Mouse (Mus musculus) limb, embryonic 15.5 days (tissue): ENCODE results near the gene Siae. TPM values are rescaled to one million over a fixed set of nuclear protein-coding genes. Genes with fewer than 3 reads are reported as not detected.

Experiments
- ATAC-seq: fragments of 200-750 bp; cut with Nextera tagmentation; 2 replicates; pipeline ENCODE4 v1.8.0; 2017; ENCODE audit warnings: low read depth, moderate TSS enrichment; ENCODE audit not compliant: insufficient number of reproducible peaks, low FRiP score, low TSS enrichment
- H3K27ac ChIP-seq: fragments of 300-500 bp; sonication (generic); 2 replicates; pipeline ENCODE4 v1.5.1; 2015; ENCODE audit warnings: moderate library complexity, mild to moderate bottlenecking, inconsistent platforms
- H3K27me3 ChIP-seq: fragments of 300-500 bp; sonication (generic); 2 replicates; pipeline ENCODE4 v1.6.1; 2015; ENCODE audit warnings: inconsistent platforms
- H3K36me3 ChIP-seq: fragments of 300-500 bp; sonication (generic); 2 replicates; pipeline ENCODE4 v1.6.1; 2015; ENCODE audit warnings: inconsistent platforms
- H3K4me1 ChIP-seq: fragments of 300-500 bp; sonication (generic); 2 replicates; pipeline ENCODE4 v1.6.1; 2015; ENCODE audit warnings: inconsistent platforms
- H3K4me2 ChIP-seq: fragments of 300-500 bp; sonication (generic); 2 replicates; pipeline ENCODE4 v1.6.1; 2015; ENCODE audit warnings: mild to moderate bottlenecking, inconsistent platforms
- H3K4me3 ChIP-seq: fragments of 300-500 bp; sonication (generic); 2 replicates; pipeline ENCODE4 v1.5.1; 2015; ENCODE audit warnings: mild to moderate bottlenecking, inconsistent platforms
- H3K9ac ChIP-seq: fragments of 300-500 bp; sonication (generic); 2 replicates; pipeline ENCODE4 v1.6.1; 2015; ENCODE audit warnings: inconsistent platforms
- H3K9me3 ChIP-seq: fragments of 300-500 bp; sonication (generic); 2 replicates; pipeline ENCODE4 v1.6.1; 2016; ENCODE audit warnings: inconsistent platforms
- WGBS: fragments of 180-500 bp; shearing (Covaris S2); methylation state at CpG from one replicate; pipeline ENCODE4 v1.1.7; 2015; 5-methylcytosine and 5-hydroxymethylcytosine counted together
- polyA plus RNA-seq: library from polyadenylated mRNA; unstranded; fragments of >200 nt; fragmentation: Nextera tagmentation; extraction: Ambion mirVana; gene quantifications from 2 replicates; pipeline ENCODE4 v1.2.1, GENCODE M21; 2015

Siae gene
- polyA plus RNA-seq, 1 experiment from 2014 or later, result 9.9 TPM

DNA sequence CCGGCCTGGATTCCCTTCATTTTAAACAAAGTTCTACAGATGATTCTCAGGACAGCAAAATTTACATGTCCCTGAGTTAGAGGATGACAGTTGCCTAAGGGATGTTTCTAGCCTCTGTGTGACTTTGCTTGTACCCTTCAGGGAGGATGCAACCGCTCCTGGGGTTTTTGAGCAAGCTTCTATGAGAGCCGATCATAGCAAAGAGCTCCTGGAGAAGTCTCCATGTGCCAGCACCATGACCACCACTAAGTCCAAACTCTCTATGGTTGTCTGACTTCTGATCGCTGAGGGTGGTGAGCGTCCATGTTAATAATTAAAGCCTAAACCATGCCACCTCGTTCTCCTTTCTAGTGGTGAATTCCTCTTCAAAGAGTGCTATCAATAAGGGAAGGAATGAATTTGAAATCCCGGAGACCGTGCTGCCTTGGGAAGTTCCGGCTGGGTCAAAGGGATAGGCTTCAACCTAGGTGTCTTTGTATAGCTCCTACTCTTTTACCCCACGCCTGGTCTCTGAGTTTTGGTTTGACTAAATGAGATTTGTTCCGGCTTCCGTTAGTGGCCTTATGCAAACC, 11.5 kb upstream of the Siae start:
- ATAC-seq, result no peak
- H3K27ac ChIP-seq, result no peak overlapping the region
- WGBS, result 36% methylated on average over 12 of the region's 12 CpGs
- no peaks in the 10 kb centered on the region for H3K36me3 ChIP-seq
- peak overlapping the region; percentile 27 for H3K4me3 ChIP-seq
- H3K4me1 ChIP-seq, result peaks cover 22% of the 10 kb centered on the region
- H3K9ac ChIP-seq, result no peak overlapping the region
- H3K9me3 ChIP-seq, result no peaks in the 10 kb centered on the region
- H3K4me2 ChIP-seq, result peak overlapping the region; percentile 47
- peaks cover 49% of the 10 kb centered on the region for H3K27me3 ChIP-seq

DNA sequence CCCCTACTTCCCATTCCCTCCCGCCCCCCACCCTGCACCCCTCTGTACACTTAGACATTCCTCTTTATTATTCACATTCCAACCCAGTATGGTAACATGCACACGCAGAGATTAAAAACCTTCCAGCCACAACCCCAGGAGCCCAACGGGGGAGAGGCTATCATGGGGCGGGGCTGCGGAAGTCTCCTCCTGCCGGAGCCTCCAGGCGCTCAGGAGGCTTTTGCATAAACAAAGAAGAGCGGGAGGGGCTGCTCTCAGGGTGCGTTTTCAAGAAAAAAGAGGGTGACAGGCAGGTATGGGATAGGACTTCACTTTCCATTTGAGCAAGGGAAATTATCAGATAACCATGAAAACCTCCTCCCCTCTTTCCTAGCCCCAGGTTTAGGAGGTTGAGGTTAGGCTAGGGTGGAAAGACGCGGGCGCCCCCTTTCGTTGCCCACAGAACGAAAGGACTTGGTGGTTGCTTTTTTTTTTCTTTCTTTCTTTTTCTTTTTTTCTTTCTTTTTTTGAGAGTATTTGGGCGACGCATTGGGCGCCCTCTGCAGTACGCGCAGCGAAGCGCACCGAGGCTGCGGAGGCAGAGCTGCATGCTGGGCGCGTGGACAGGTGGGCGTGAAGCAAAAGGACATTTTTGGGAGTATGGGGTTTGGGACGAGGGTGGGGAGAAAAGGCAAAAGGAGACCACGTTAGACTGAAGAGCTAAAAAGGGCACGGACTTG, 10.9 kb upstream of the Siae start:
- H3K4me1 ChIP-seq, result peaks cover 18% of the 10 kb centered on the region
- WGBS, result 1% methylated on average over 29 of the region's 29 CpGs
- H3K9ac ChIP-seq, result no peak overlapping the region
- H3K27ac ChIP-seq, result no peak overlapping the region
- peaks cover 49% of the 10 kb centered on the region for H3K27me3 ChIP-seq
- no peaks in the 10 kb centered on the region for H3K9me3 ChIP-seq
- no peaks in the 10 kb centered on the region for H3K36me3 ChIP-seq
- peak overlapping the region; percentile 27 for H3K4me3 ChIP-seq
- peak overlapping the region; percentile 47 for H3K4me2 ChIP-seq
- ATAC-seq, result no peak

- Histone ChIP-seq H3K27me3 (peaks cover 53% of the 10 kb centered on the region), H3K27ac (no peak overlapping the region), H3K9ac (no peak overlapping the region), H3K4me3 (peak overlapping the region; percentile 27), H3K36me3 (no peaks in the 10 kb centered on the region), H3K4me1 (peaks cover 18% of the 10 kb centered on the region), H3K4me2 (peak overlapping the region; percentile 47), H3K9me3 (no peaks in the 10 kb centered on the region)
- WGBS, result 11% methylated on average over 15 of the region's 17 CpGs
- no peak for ATAC-seq
Measured at GRCm38 (mm10) chr9:37545166-37545610, 10.3 kb upstream of the Siae start.

GRCm38 (mm10) chr9:37545847-37546452, 9.5 kb upstream of the Siae start:
- Histone ChIP-seq H3K4me2 (no peak overlapping the region), H3K4me1 (peaks cover 18% of the 10 kb centered on the region), H3K9me3 (no peaks in the 10 kb centered on the region), H3K27me3 (peaks cover 58% of the 10 kb centered on the region), H3K4me3 (no peak overlapping the region), H3K36me3 (no peaks in the 10 kb centered on the region), H3K9ac (no peak overlapping the region), H3K27ac (no peak overlapping the region)
- ATAC-seq, result no peak
- WGBS, result 21% methylated on average over 27 of the region's 27 CpGs

DNA sequence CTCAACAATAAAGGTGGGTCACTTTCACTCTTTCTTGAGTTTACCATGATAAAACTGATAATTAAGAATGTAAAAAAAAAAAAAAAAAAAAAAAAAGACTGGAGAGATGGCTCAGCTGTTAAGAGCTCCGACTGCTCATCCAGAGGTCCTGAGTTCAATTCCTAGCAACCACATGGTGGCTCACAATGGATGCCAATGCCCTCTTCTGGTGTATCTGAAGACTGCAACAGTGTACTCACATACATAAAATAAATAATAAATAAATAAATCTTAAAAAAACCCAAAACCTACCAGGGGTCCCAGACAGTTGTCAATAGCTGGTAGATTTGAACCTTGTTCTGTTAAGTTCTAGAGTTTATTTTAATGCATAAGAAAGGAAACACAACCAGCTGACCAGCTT, 8.6 kb upstream of the Siae start:
- H3K27me3 ChIP-seq, result peaks cover 66% of the 10 kb centered on the region
- 95% methylated on average over 1 of the region's 1 CpGs for WGBS

DNA sequence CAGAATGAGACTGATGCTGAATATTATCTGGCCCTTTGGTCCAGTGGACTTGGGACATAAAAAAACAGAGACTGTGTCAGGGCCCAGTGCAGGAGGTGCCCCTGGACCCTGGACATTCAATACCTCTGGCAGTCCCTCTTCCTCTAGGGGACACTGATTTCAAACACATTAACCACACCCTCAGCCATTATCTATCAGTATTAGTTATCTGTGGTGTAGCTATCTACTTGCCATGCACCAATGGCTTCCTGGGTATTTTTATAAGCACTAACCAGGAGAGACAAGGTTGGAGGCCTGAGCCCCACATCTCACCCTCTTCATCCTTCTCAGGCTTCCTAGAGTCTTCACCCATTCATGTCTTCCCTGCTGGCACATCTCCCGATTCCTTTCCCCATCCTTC, 5.1 kb upstream of the Siae start:
- ATAC-seq, result no peak
- Histone ChIP-seq H3K4me3 (no peak overlapping the region), H3K9me3 (no peaks in the 10 kb centered on the region), H3K27ac (no peak overlapping the region), H3K36me3 (no peaks in the 10 kb centered on the region), H3K9ac (no peak overlapping the region), H3K4me2 (no peak overlapping the region), H3K27me3 (peaks cover 84% of the 10 kb centered on the region), H3K4me1 (peaks cover 23% of the 10 kb centered on the region)
- 53% methylated on average over 1 of the region's 1 CpGs for WGBS

More for the DNA sequence above, 8.6 kb upstream of the Siae start:
- Histone ChIP-seq H3K4me3 (no peak overlapping the region), H3K4me1 (peaks cover 22% of the 10 kb centered on the region), H3K36me3 (no peaks in the 10 kb centered on the region), H3K9me3 (no peaks in the 10 kb centered on the region), H3K27ac (no peak overlapping the region), H3K9ac (no peak overlapping the region), H3K4me2 (no peak overlapping the region)
- no peak for ATAC-seq

DNA sequence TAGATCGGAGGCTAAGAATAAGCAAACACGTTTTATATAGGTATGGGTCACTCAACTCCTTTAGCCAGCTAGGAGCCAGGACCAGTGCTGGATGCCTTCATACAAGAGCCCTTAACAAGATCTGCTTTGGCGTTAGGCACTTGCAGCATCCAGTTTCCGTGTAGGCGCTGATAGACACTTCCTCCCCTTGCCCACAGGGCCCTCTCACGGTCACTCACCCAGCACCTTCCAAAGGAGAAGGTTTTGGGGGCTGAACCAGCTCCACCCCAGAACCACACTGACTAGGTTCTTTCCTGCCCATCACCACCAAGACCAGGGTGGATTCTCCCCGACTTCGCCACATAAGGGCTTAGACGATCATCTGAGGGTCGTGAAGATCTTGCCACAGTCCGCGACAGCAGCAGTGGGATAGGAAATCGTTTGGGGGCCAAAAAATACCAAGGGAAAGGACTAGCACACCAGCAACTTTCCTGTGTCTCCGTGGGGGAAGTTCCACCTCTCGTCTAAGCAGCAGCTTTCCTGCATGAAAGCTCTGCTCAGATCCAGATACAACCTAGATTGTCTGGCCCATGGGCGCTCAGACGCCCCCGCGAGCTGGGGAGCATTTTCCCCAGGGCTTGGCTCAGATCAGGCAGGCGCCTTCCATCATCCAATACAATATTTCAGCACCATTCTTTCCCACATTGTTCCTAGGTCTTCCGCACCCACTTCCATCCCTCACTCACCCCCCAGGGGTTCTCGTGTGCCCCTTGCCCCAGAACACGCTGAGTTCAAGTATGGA, 3.6 kb upstream of the Siae start:
- no peak for ATAC-seq
- Histone ChIP-seq H3K9me3 (no peaks in the 10 kb centered on the region), H3K9ac (peak overlapping the region; percentile 21), H3K4me1 (peaks cover 21% of the 10 kb centered on the region), H3K27ac (no peak overlapping the region), H3K36me3 (no peaks in the 10 kb centered on the region), H3K4me2 (peak overlapping the region; percentile 92), H3K27me3 (peaks cover 71% of the 10 kb centered on the region), H3K4me3 (peak overlapping the region; percentile 43)
- 4% methylated on average over 23 of the region's 23 CpGs for WGBS

DNA sequence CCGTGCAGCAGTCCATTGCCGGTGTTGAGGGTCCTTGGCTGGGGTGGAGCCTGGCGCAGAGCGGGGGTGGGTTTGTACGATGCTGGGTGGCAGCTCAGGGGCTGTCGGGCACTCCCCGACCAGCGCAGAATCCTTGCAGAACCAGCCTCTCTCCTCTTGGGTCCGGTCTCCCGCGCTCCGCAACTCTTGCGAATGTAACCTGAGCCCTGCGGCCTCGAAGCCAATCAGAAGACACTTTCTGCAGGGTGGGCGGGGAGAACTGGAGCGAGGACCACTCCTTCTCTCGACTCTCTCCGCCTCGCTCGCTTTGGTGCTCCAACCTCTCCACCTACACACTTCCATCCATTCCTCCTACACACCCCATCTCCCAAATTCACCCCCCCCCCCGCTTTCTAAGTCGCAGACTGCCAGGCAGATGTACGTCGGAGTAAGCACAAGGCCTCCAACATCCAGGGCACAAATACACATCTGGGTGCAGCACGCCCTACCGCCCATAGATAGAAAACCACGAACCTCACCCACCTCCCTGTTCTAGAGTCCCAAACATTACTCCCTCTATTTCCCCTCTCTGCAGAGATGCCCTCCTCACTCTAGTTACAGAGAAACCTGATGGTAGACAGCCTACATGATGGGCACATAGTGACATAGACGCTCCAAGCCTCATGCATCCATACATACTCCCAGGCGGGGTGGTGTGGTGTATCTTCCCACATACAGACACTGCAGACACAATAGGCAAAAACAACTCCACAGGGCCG, 2.8 kb upstream of the Siae start, which contains the start of gene Nrgn:
Nrgn (minus strand) TSS at position 369 of the 758 bp plus-strand sequence.
- H3K4me3 ChIP-seq, result peak within 1 kb of the TSS; percentile 43
- peaks cover 64% of the 10 kb centered on the region for H3K27me3 ChIP-seq
- H3K4me2 ChIP-seq, result peak within 1 kb of the TSS; percentile 92
- H3K9me3 ChIP-seq, result no peaks in the 10 kb centered on the region
- no peaks in the 10 kb centered on the region for H3K36me3 ChIP-seq
- peak within 1 kb of the TSS; percentile 21 for H3K9ac ChIP-seq
- ATAC-seq, result peak; percentile 85
- peaks cover 21% of the 10 kb centered on the region for H3K4me1 ChIP-seq
- no peak within 1 kb of the TSS for H3K27ac ChIP-seq
- WGBS, result 5% methylated on average over 31 of the region's 31 CpGs

GRCm38 (mm10) chr9:37554279-37554678, 1.2 kb upstream of the Siae start:
- no peaks in the 10 kb centered on the region for H3K9me3 ChIP-seq
- H3K4me2 ChIP-seq, result no peak overlapping the region
- H3K27me3 ChIP-seq, result peaks cover 52% of the 10 kb centered on the region
- H3K36me3 ChIP-seq, result no peaks in the 10 kb centered on the region
- 83% methylated on average over 1 of the region's 1 CpGs for WGBS
- H3K4me3 ChIP-seq, result no peak overlapping the region
- ATAC-seq, result no peak
- H3K9ac ChIP-seq, result no peak overlapping the region
- peaks cover 21% of the 10 kb centered on the region for H3K4me1 ChIP-seq
- H3K27ac ChIP-seq, result no peak overlapping the region

- Histone ChIP-seq H3K36me3 (no peaks in the 10 kb centered on the region), H3K9me3 (no peaks in the 10 kb centered on the region), H3K4me3 (no peak overlapping the region), H3K27ac (no peak overlapping the region), H3K4me1 (peaks cover 21% of the 10 kb centered on the region), H3K4me2 (no peak overlapping the region), H3K27me3 (peaks cover 32% of the 10 kb centered on the region), H3K9ac (no peak overlapping the region)
- ATAC-seq, result no peak
- WGBS, result 66% methylated on average over 3 of the region's 3 CpGs
Measured at GRCm38 (mm10) chr9:37556366-37556765, 868 bp downstream of the Siae start.

DNA sequence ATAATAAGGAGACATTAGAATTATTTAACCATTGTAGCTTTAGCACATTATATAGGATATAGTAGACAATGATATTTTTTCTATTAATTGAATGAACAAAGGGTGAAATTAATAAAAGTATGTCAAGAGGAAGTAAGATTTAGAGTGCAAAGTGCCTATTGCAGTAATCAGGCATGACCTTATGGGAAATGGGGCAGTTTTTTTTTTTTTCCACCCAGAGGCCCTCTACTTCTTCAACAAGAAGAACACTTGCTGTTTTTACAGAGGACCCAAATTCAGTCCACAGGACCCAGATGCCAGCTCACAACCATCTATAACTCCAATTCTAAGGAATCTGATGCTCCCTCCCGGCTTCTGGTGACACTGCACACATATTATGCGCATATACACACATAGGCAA, 5.1 kb downstream of the Siae start:
- no peak for ATAC-seq
- 82% methylated on average over 2 of the region's 2 CpGs for WGBS

More for the DNA sequence above, 5.1 kb downstream of the Siae start:
- H3K4me3 ChIP-seq, result no peak overlapping the region
- no peak overlapping the region for H3K4me2 ChIP-seq
- no peaks in the 10 kb centered on the region for H3K27me3 ChIP-seq
- H3K9me3 ChIP-seq, result no peaks in the 10 kb centered on the region
- no peak overlapping the region for H3K27ac ChIP-seq
- peaks cover under 1% of the 10 kb centered on the region; the same call in 1 of the 2 replicates for H3K4me1 ChIP-seq
- no peak overlapping the region for H3K9ac ChIP-seq
- H3K36me3 ChIP-seq, result no peaks in the 10 kb centered on the region
